Mouse (Mus musculus) E14TG2a.4 (cell line): ENCODE measurements around the gene Gm17581.

ENCODE experiments used
- H3K27me3 ChIP-seq: 2 replicates; pipeline ENCODE4 v1.6.1; 2014; ENCODE audit warnings: low read length, control low read depth; ENCODE audit not compliant: insufficient read depth
- H3K36me3 ChIP-seq: 2 replicates; pipeline ENCODE4 v1.6.1; 2014; ENCODE audit warnings: low read length, control low read depth; ENCODE audit not compliant: insufficient read depth
- H3K4me1 ChIP-seq: replicated peaks from 2 replicates; pipeline ENCODE4 v1.6.1; 2014; ENCODE audit warnings: low read depth, low read length, control low read depth
- H3K4me3 ChIP-seq: replicated peaks from 2 replicates; pipeline ENCODE4 v1.5.1; 2014; ENCODE audit warnings: mild to moderate bottlenecking, low read length
- H3K9me3 ChIP-seq: 2 replicates; pipeline ENCODE4 v1.6.1; 2014; ENCODE audit warnings: low read length, control low read depth
- CTCF ChIP-seq: conservative IDR thresholded peaks from 2 replicates; pipeline ENCODE4 v1.5.1; 2014; ENCODE audit warnings: low read length
- NANOG ChIP-seq: IDR thresholded peaks from 2 replicates; pipeline ENCODE4 v1.6.1; 2014; ENCODE audit warnings: borderline replicate concordance, low read length, mixed read lengths
- POU5F1 ChIP-seq: IDR thresholded peaks from 2 replicates; pipeline ENCODE4 v1.6.1; 2014; ENCODE audit warnings: low read length, borderline replicate concordance

Gene Gm17581

DNA sequence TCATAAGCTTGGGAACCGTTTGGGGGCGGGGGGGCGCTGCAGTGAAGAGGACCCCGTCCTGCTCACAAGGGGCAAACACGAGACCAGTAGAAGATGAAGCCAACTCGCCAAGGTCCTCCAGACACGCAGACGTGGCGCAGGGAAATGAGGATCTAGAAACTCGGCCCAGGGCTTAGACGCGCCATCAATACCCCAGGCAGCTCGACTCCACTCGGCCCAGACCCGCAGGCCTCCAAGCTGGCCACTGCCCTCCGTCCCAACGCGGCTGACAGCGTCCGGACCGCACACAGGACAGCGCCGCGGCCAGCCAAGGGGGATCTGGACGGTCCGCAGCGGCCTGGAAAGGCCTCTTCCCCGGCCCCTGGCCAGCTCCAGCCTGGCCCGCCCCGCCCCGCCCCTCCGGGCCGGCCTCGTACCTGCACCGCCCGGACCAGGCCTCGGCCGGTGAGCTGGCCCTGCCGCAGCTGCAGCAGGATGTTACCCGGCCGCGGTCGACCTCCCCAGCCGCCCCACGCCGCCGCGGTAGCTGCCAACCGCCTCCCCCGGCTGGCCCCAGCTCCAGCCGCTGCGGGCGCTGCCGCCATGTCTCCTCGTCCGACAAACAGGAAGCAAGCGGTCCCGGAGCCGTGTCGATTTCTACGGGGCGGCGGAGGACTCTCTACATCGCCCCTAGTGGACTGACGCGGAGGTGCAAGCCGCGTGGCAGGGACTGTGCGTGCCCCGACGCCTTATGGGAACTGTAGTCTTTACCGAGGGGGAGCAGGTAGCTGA is 43.8 kb downstream of the Gm17581 start, which contains the start of gene Trpc4ap:
Trpc4ap (minus strand) TSS at position 662 of the 771 bp plus-strand sequence.
- Histone ChIP-seq H3K9me3 (no peaks in the 10 kb centered on the region), H3K27me3 (no peaks in the 10 kb centered on the region), H3K4me1 (peaks cover 19% of the 10 kb centered on the region; the same call in 1 of the 2 replicates), H3K36me3 (no peaks in the 10 kb centered on the region; the same call in 1 of the 2 replicates), H3K4me3 (peak within 1 kb of the TSS; percentile 88)
- TF ChIP-seq NANOG (no peak), CTCF (peak; percentile 94), POU5F1 (no peak)

DNA sequence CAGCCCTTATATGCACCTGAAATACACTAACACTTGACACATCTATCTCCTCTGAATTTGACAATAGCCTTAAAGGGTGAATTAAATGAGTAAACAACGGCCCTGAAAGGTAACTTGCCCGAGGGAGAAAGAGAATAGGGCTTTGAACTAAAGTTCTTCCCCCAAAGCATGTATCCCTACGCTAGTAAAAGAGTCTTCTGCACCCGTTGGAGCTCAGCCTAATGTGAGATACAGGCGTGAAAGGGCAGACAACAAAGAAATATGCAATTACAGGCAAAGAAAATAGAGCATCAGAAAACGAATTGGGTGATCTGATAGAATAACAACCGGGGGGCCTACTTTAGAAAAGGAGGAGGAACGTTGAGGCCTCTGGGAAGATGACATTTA is 44.3 kb downstream of the Gm17581 start:
- peaks cover 19% of the 10 kb centered on the region; the same call in 1 of the 2 replicates for H3K4me1 ChIP-seq
- TF ChIP-seq POU5F1: no peak
- no peak for TF ChIP-seq NANOG
- TF ChIP-seq CTCF: no peak
- no peaks in the 10 kb centered on the region; the same call in 1 of the 2 replicates for H3K36me3 ChIP-seq
- H3K4me3 ChIP-seq: peak overlapping the region; percentile 88
- H3K27me3 ChIP-seq: no peaks in the 10 kb centered on the region
- no peaks in the 10 kb centered on the region for H3K9me3 ChIP-seq

DNA sequence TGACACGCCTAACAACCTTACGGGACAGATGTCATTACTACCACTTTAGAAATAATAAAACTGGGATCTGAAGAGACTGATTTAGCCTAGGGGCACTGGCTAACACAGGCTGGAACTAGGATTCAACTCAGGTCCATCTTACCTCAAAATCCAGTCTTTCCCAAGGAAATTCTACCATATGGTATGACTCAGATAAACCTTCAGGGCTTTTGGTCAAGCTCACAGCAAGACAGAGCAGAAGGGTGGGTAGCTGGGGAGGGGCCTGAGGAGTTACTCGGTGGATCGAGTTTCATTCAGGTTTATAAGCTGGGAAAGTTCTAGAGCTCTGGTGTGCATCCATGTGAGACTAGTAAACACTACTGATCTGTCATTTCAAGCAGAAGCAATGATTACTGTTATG is 46.5 kb downstream of the Gm17581 start:
- TF ChIP-seq POU5F1 (no peak), CTCF (no peak), NANOG (no peak)
- Histone ChIP-seq H3K27me3 (no peaks in the 10 kb centered on the region), H3K4me1 (peaks cover 13% of the 10 kb centered on the region; the same call in 1 of the 2 replicates), H3K9me3 (no peaks in the 10 kb centered on the region), H3K4me3 (no peak overlapping the region), H3K36me3 (no peaks in the 10 kb centered on the region; the same call in 1 of the 2 replicates)

DNA sequence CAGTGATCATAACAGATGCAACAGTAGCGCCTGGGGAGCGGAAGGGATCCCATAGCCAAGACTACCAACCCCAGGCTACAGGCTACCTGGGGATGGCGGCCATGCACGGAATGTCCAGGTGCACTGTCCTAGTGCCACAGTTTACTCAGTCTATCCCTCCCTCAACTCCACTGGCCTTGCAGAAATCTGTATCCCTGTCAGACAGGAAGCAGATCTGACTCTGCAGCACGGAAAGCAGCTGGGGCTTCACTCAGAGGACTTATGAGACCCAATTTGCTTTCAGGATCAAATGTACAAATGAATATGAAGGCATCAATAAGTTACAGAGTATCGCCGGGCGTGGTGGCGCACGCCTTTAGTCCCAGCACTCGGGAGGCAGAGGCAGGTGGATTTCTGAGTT is 47.9 kb downstream of the Gm17581 start:
- H3K4me3 ChIP-seq: no peak overlapping the region
- no peaks in the 10 kb centered on the region for H3K9me3 ChIP-seq
- H3K36me3 ChIP-seq: no peaks in the 10 kb centered on the region; the same call in 1 of the 2 replicates
- TF ChIP-seq POU5F1 (no peak), CTCF (no peak), NANOG (no peak)
- H3K4me1 ChIP-seq: peaks cover 19% of the 10 kb centered on the region
- H3K27me3 ChIP-seq: no peaks in the 10 kb centered on the region

DNA sequence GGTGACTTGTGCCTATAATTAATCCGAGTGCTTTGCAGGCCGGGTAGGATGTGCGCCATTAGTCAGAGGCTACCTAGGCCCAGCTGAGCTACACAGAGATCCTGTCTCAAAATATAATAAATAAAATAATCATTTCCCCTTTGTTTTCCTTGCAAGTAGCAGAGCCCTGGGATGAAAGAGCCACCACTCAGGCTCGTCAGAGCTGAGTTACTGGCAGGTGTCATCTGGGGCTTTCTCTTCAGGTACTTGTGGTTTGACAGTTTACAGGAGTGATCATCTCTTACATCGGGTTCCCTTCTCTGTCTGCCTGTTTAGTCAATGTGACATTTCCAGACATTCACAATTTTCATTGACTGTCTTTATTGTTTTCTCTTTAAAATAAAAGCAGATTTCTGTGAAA is 49.1 kb downstream of the Gm17581 start:
- no peaks in the 10 kb centered on the region for H3K9me3 ChIP-seq
- peaks cover 19% of the 10 kb centered on the region for H3K4me1 ChIP-seq
- TF ChIP-seq POU5F1 (no peak), NANOG (no peak), CTCF (no peak)

More for the DNA sequence above, 49.1 kb downstream of the Gm17581 start:
- no peaks in the 10 kb centered on the region; the same call in 1 of the 2 replicates for H3K36me3 ChIP-seq
- no peaks in the 10 kb centered on the region for H3K27me3 ChIP-seq
- no peak overlapping the region for H3K4me3 ChIP-seq
